Mouse (Mus musculus): ENCODE results near the gene Foxn2. TPM values are rescaled to one million over a fixed set of nuclear protein-coding genes. Genes with fewer than 3 reads are reported as not detected.

The Foxn2 gene
- polyA plus RNA-seq, 1 experiment from 2014 or later = 12.5 TPM

Other genes starting within 250 kb of the Foxn2 start
- 17.8 and 18.0 TPM in 2 replicates for gene Ppp1r21, start 89.4 kb downstream of the Foxn2 start, polyA plus RNA-seq (2016; fragmentation: Nextera tagmentation; extraction: Ambion mirVana)
- gene Ston1, start 157.0 kb downstream of the Foxn2 start, polyA plus RNA-seq (2016; fragmentation: Nextera tagmentation; extraction: Ambion mirVana) = 1.5 and 1.7 TPM in 2 replicates
- gene Gtf2a1l, start 227.9 kb downstream of the Foxn2 start, polyA plus RNA-seq (2016; fragmentation: Nextera tagmentation; extraction: Ambion mirVana) = 0.19 TPM in 1 of 2 replicates, not detected in the other

Measured in midbrain, embryonic 10.5 days (tissue).